Mouse (Mus musculus): ENCODE measurements around the gene St6galnac1. TPM values are rescaled to one million over a fixed set of nuclear protein-coding genes. Genes with fewer than 3 reads are reported as not detected.

Gene St6galnac1
- polyA plus RNA-seq, 1 experiment from 2014 or later = not detected

DNA sequence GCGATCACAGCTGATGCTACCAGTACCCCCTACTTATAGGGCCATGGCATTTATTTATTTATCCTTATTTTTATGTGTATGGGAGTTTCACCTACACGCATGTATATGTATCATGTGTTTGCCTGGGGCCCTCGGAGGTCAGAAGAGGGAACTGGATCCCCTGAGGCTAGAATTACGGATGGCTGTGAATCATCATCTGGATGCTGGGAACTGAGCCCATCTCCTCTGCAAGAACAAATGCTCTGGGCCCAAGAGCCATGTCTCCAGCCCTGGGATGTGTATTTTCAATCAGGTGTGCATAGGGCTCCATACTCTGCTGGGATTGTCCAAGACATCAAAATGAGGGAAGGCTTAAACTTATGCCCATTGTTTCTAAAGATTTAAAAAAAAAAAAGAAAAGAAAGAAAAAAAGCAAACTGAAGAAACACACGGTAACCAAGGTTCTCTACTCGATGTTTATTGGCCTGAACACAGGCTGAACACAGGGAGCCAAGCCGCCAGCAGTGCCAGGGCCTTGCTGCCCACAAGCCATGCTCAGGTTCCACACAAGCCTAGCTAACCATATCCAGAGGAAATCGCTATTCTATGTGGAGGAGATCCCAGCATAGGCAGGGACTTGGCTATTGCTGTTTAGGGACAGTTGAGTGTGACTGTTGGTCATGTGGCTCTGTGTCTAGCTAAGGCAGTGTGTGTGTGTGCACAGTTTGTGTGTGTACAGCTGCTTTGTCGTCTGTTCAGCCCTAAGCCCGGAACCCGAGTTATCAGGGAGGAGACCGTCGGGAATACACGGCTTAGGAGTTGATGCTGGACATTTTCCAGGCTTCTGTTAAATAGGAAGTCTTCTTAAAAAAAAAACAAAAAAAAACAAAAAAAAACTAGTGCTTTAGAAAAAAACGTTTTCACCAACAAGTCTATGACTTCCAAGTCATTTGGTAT, 31.1 kb upstream of the St6galnac1 start:
- H3K4me2 ChIP-seq (replicated peaks) = no peak overlapping the region
- WGBS = 86% methylated on average over 15 of the region's 15 CpGs
- H3K27ac ChIP-seq = no peak overlapping the region
- peaks cover 29% of the 10 kb centered on the region for H3K4me1 ChIP-seq
- no peak overlapping the region for H3K9ac ChIP-seq
- H3K27me3 ChIP-seq = no peaks in the 10 kb centered on the region; the same call in 1 of the 2 replicates
- H3K36me3 ChIP-seq = no peaks in the 10 kb centered on the region
- ATAC-seq (ENCODE audit: low FRiP score) = no peak
- H3K9me3 ChIP-seq (replicated peaks) = no peaks in the 10 kb centered on the region
- no peak overlapping the region for H3K4me3 ChIP-seq

DNA sequence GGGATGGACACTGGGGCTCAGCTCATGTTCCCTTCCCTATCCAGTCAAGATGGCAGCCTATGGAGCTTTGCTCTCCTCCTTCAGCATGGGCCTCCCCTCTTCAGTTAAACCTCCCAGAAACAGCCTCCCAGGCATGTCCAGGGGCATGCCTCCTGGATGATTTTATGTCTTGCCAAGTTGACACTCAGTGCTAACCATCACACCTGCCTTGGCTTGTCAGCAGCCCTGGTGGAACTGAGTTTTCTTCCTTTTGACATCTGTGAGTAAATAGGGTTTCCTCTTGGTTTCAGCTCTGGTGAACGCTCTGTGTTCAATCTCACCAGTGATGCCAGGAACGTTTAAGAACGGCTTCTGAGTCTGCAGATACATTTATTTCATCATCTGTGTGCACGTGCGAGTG, 27.4 kb upstream of the St6galnac1 start:
- WGBS = 85% methylated on average over 5 of the region's 5 CpGs
- H3K27ac ChIP-seq = no peak overlapping the region
- H3K36me3 ChIP-seq = no peaks in the 10 kb centered on the region
- no peaks in the 10 kb centered on the region for H3K9me3 ChIP-seq (replicated peaks)
- 0 out of 2 replicates have a peak, but pooled peaks cover 2% of the 10 kb centered on the region for H3K4me1 ChIP-seq
- ATAC-seq (ENCODE audit: low FRiP score) = no peak
- H3K4me2 ChIP-seq (replicated peaks) = no peak overlapping the region
- no peak overlapping the region for H3K9ac ChIP-seq
- H3K27me3 ChIP-seq = no peaks in the 10 kb centered on the region
- H3K4me3 ChIP-seq = no peak overlapping the region

DNA sequence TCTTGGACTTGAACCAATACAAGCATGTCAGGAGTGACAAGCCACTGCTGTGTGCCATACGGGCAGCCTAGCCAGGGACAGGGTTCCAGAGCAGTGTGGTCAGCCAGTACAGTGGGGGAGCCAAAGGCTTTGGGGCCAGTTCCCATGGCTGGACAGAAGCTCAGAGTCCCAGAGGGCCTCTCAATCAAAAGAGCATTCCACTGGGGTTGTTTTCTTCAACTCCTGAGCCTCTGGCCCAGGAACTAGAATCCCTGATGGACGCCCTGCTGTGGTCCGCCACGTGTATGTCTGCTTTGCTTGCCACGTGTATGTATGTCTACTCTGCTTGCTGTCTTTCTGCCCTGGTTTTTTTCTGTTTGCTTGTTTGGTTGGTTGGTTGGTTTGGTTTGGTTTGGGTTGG, 25.8 kb upstream of the St6galnac1 start:
- no peaks in the 10 kb centered on the region for H3K36me3 ChIP-seq
- no peak overlapping the region for H3K9ac ChIP-seq
- no peaks in the 10 kb centered on the region for H3K27me3 ChIP-seq
- WGBS = 86% methylated on average over 5 of the region's 5 CpGs
- no peak overlapping the region for H3K27ac ChIP-seq
- H3K4me1 ChIP-seq = no peaks in the 10 kb centered on the region
- H3K4me3 ChIP-seq = no peak overlapping the region
- no peak for ATAC-seq (ENCODE audit: low FRiP score)
- H3K4me2 ChIP-seq (replicated peaks) = no peak overlapping the region
- no peaks in the 10 kb centered on the region for H3K9me3 ChIP-seq (replicated peaks)

DNA sequence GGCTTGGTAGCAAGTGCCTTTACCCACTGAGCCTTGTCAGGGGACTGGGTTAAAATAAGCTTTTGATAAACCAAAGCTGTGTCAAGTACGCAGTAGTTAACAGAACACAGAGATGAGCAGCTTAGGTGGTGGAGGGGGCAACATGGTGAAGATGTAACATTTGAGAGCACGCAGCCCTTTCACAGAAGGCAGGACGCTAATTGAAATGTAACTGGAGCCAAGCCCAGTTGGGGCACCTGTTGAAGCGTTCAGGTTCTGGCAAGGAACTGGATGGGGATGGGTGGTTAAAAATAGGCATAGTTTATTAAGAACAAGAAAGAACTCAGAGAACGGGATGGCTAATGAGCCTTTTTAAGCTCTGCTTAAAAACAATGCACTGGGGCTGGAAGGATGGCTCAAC, 24.1 kb upstream of the St6galnac1 start:
- no peak overlapping the region for H3K4me2 ChIP-seq (replicated peaks)
- WGBS = 93% methylated on average over 5 of the region's 5 CpGs
- no peak overlapping the region for H3K27ac ChIP-seq
- H3K36me3 ChIP-seq = no peaks in the 10 kb centered on the region
- H3K9ac ChIP-seq = no peak overlapping the region
- H3K27me3 ChIP-seq = no peaks in the 10 kb centered on the region
- H3K4me1 ChIP-seq = no peaks in the 10 kb centered on the region
- no peak overlapping the region for H3K4me3 ChIP-seq
- no peak for ATAC-seq (ENCODE audit: low FRiP score)
- no peaks in the 10 kb centered on the region for H3K9me3 ChIP-seq (replicated peaks)

DNA sequence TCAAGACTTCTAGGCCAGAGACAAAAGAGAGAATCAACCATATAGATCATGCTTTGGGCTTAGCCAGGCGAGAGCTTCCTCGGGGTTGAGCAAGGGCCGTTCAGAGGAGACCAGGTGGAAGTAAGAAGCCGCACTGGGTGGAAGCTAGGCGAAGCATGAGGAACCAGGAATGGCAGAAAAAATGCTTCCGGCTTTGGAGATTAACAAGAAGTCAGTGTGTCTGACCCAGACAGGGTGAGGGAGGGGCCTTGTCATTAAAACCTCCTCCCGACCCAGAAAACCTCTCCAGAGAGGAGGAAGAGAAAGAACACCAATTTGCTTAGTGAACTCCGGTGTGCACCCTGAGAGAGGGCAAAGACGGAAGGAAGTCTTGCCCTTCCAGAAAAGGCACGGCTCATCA, 8.9 kb upstream of the St6galnac1 start:
- no peak for ATAC-seq (ENCODE audit: low FRiP score)
- WGBS = 87% methylated on average over 10 of the region's 10 CpGs
- H3K4me1 ChIP-seq = no peaks in the 10 kb centered on the region
- no peaks in the 10 kb centered on the region for H3K9me3 ChIP-seq (replicated peaks)
- no peak overlapping the region for H3K27ac ChIP-seq
- no peak overlapping the region for H3K4me2 ChIP-seq (replicated peaks)
- H3K9ac ChIP-seq = no peak overlapping the region
- H3K4me3 ChIP-seq = no peak overlapping the region
- no peaks in the 10 kb centered on the region for H3K27me3 ChIP-seq
- H3K36me3 ChIP-seq = no peaks in the 10 kb centered on the region

DNA sequence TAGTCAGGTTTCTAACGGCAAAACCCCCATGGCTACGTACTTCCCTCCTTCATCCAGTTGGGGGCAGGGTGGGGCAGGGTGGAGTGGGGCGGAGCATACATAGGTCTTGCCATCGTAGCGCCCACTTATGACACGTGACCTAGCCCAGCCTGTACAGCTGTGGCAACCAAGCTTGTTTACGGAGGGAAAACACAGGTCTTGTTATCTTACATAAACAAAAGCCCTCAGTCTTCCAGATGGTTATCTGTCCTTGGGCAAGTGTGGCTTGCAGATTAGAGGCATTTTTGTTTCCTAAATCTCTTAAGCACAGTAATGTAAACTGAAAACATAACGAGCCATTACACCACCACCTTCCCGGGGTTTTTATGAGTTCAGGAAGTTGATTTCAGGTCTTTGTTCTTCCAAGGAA, 7.4 kb upstream of the St6galnac1 start:
- 81% methylated on average over 9 of the region's 9 CpGs for WGBS

DNA sequence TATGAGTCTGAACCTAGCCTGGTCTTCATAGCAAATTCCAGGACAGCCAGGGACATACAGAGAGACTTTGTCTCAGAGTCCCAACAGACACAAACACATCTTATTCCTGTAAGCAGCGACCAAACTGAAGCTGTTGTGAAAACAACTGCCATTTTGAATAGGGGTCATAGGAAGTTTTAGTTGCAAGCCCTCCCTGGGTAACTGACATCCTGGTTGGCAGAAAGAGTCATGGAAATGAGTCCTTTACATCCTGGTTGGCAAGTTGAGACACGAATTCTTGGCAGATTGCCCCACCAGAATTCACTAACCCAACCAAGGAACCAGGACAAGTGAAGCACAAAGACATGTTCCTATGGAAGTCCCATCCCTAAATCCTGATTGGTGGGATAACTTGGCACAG, 2.1 kb downstream of the St6galnac1 start:
- H3K27me3 ChIP-seq = no peaks in the 10 kb centered on the region
- no peak overlapping the region for H3K4me3 ChIP-seq
- no peak overlapping the region for H3K9ac ChIP-seq
- no peaks in the 10 kb centered on the region for H3K4me1 ChIP-seq
- H3K36me3 ChIP-seq = no peaks in the 10 kb centered on the region
- WGBS = 59% methylated on average over 2 of the region's 2 CpGs
- no peak overlapping the region for H3K4me2 ChIP-seq (replicated peaks)
- no peak for ATAC-seq (ENCODE audit: low FRiP score)
- H3K9me3 ChIP-seq (replicated peaks) = no peaks in the 10 kb centered on the region
- H3K27ac ChIP-seq = no peak overlapping the region

More for the DNA sequence above, 7.4 kb upstream of the St6galnac1 start:
- H3K27ac ChIP-seq = no peak overlapping the region
- no peak overlapping the region for H3K9ac ChIP-seq
- H3K4me2 ChIP-seq (replicated peaks) = no peak overlapping the region
- ATAC-seq (ENCODE audit: low FRiP score) = no peak
- no peak overlapping the region for H3K4me3 ChIP-seq
- H3K4me1 ChIP-seq = no peaks in the 10 kb centered on the region
- H3K9me3 ChIP-seq (replicated peaks) = no peaks in the 10 kb centered on the region
- H3K27me3 ChIP-seq = no peaks in the 10 kb centered on the region
- no peaks in the 10 kb centered on the region for H3K36me3 ChIP-seq

DNA sequence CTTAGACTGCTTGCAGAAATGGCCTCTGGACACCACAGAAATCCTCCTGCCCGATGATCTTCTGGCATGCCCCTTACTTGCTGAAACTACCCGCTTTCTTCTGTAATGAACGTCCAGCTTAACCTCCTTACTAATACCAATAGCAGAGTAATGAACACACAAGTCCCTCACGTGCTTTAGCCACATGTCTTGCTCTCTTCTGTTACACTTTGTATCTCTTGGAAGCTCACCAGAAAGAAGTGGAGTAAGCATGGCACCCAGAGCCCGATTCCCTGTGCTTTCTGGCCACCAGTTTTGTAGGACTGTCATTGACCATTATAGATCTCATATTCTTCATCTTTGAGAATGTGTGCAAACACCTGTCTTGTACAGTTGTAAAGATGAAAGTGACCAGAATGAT, 5.4 kb downstream of the St6galnac1 start:
- no peaks in the 10 kb centered on the region for H3K27me3 ChIP-seq
- H3K4me1 ChIP-seq = no peaks in the 10 kb centered on the region
- no peaks in the 10 kb centered on the region for H3K36me3 ChIP-seq
- no peak overlapping the region for H3K4me3 ChIP-seq
- ATAC-seq (ENCODE audit: low FRiP score) = no peak
- no peak overlapping the region for H3K9ac ChIP-seq
- no peak overlapping the region for H3K27ac ChIP-seq
- 88% methylated on average over 5 of the region's 5 CpGs for WGBS
- H3K4me2 ChIP-seq (replicated peaks) = no peak overlapping the region
- no peaks in the 10 kb centered on the region for H3K9me3 ChIP-seq (replicated peaks)

DNA sequence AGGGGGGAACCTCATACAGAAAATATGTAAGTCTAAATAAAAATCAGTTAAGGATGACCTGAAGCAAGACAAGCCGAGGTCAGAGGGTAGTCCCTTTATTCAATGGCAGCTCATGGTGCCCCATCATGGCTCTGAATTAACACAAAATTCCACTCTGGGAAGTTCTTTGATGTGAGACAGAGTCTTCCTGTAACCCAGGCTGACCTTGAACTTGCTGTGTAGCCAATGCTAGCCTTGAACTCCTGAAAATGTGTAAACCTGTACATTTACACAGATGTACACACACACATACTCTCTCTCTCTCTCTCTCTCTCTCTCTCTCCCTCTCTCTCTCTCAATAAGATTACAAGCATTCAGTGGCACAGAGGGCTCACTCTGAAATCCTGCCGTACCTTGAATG, 10.4 kb downstream of the St6galnac1 start:
- Histone ChIP-seq H3K9me3 (replicated peaks) (no peaks in the 10 kb centered on the region), H3K36me3 (no peaks in the 10 kb centered on the region), H3K4me2 (replicated peaks) (no peak overlapping the region), H3K4me3 (no peak overlapping the region), H3K9ac (no peak overlapping the region), H3K27me3 (no peaks in the 10 kb centered on the region), H3K27ac (no peak overlapping the region), H3K4me1 (no peaks in the 10 kb centered on the region)
- WGBS = 90% methylated on average over 2 of the region's 2 CpGs
- no peak for ATAC-seq (ENCODE audit: low FRiP score)

DNA sequence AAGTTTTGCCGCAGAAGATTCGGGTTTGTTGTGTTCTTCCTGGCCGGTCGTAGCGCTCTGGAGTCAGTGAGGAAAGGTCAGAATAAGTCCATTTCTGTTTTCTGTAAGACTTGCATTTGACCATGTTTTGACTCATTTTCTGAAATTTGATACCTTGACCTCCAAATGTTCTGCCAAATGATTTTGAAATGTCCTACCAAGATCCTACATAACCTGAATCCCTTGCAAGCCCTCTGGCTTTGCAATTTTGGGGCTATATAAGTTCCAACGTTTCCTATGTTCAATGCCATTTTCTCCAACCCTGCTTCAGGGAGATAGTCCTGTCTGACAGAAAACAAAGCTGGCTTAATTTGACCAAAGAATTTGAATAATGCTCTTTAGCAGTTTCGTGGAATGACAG, 11.0 kb downstream of the St6galnac1 start:
- no peaks in the 10 kb centered on the region for H3K4me1 ChIP-seq
- WGBS = 94% methylated on average over 7 of the region's 7 CpGs
- H3K27ac ChIP-seq = no peak overlapping the region
- H3K4me2 ChIP-seq (replicated peaks) = no peak overlapping the region
- no peak overlapping the region for H3K9ac ChIP-seq
- no peak overlapping the region for H3K4me3 ChIP-seq
- H3K27me3 ChIP-seq = no peaks in the 10 kb centered on the region
- no peak for ATAC-seq (ENCODE audit: low FRiP score)
- H3K9me3 ChIP-seq (replicated peaks) = no peaks in the 10 kb centered on the region
- H3K36me3 ChIP-seq = no peaks in the 10 kb centered on the region

DNA sequence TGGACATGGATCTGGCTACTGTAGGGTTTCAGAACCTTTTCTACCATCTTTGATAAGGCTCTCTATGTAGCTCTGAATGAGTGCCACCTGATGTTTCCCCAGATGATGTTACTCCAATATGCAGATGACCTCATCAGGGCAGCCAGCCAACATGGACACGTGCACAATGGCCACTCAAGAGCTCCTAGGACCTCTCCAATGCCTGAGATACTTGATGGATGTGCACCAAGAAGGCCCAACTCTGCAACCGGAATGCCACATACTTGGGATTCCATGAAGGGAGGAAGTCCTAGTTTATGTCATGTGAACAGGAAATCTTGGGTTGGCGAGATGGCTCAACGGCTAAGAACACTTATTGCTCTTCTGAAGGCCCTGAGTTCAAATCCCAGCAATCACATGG, 20.1 kb downstream of the St6galnac1 start:
- WGBS = 92% methylated on average over 4 of the region's 4 CpGs
- Histone ChIP-seq H3K4me3 (no peak overlapping the region), H3K36me3 (no peaks in the 10 kb centered on the region), H3K27ac (no peak overlapping the region), H3K9me3 (replicated peaks) (no peaks in the 10 kb centered on the region), H3K4me1 (no peaks in the 10 kb centered on the region), H3K9ac (no peak overlapping the region), H3K27me3 (no peaks in the 10 kb centered on the region), H3K4me2 (replicated peaks) (no peak overlapping the region)
- ATAC-seq (ENCODE audit: low FRiP score) = no peak

DNA sequence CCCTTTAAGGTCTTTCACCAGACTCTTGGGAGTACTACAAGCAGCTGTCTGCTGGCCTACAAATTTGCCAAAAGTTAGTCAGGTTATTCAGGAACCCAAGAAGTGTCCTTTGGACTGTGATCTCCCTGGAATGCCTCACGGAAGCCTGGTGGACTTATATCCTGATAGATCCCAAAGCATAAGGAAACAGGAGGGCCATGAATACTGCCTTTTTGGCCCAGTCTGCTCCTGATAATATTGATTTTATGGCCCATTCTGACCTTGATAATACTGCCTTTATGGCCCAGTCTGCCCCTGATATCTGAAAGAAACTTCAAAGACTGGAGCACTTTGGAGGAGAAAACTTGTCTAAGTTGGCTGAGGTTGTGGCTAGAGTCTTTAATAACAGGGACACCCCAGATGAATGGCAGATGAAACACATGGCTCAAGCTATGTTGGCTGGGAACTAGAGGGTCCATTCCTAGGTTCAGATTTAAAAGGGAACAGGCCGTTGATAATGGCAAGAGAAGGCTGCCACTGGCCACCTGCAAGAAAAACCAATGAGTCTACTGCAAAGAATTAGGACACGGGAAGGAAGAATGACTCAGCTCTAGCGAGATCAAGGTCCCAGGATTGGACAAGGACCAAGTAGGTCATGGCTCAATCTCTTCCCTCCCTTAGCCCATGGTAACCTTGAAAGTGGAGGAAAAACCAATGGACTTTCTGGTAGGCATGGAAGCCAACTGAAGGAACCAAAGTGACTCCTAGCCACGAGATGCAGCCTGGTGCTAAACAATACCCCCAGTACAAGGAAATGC, 21.4 kb downstream of the St6galnac1 start:
- no peak overlapping the region for H3K4me3 ChIP-seq
- no peaks in the 10 kb centered on the region for H3K27me3 ChIP-seq
- 88% methylated on average over 5 of the region's 5 CpGs for WGBS
- no peak overlapping the region for H3K9ac ChIP-seq
- no peak overlapping the region for H3K27ac ChIP-seq
- no peaks in the 10 kb centered on the region for H3K36me3 ChIP-seq
- H3K4me2 ChIP-seq (replicated peaks) = no peak overlapping the region
- no peaks in the 10 kb centered on the region for H3K4me1 ChIP-seq
- ATAC-seq (ENCODE audit: low FRiP score) = no peak
- no peaks in the 10 kb centered on the region for H3K9me3 ChIP-seq (replicated peaks)

All from hindbrain, embryonic 12.5 days (tissue).